Mouse (Mus musculus): ENCODE data around the gene Adora3. TPM values are rescaled to one million over a fixed set of nuclear protein-coding genes. Genes with fewer than 3 reads are reported as not detected.
A peak's percentile ranks its signal among the peaks of the same experiment; 100 is the strongest.

Gene Adora3
- polyA plus RNA-seq, 2 experiments = 0.47 to 0.49 TPM

DNA sequence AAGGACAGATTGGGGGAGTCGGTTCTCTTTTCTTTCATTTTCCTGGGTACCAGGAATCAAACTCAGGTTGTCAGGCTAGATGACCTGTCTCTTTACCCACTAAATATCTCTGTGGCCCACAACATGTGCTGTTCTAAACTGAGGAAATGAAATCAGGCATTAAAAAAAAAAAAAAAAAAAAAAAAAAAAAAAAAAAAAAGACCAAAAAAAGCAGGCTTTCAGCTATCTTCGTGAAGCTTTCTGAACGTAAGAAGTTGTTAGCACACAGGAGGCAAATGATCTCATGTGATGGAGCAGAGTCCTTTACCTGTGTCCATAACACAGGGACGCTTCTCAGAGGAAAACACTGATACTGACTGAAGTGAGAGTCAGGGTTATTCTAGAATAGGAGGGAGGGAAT lies 65.5 kb downstream of the Adora3 start:
- no peak overlapping the region for H3K27ac ChIP-seq

DNA sequence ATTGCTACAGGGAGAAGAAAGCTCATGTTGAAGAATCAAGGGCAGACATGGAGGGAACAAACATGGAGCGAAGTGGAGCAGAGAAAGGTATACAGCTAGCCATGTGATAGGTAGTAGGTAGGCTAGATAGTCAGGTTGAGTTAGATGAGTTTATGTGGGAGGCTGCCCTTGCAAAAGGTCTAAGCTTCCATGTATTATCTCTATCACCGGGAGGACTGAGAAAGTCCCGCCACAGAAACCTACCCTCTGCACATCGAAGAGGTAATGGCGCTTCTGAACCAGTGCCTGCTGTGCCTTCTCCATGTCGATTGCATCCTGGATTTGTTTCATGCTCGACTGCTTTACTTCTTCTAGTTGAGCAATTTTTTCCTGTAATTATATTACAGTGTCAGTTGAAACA lies 80.7 kb downstream of the Adora3 start:
- H3K4me1 ChIP-seq (replicated peaks; ENCODE audit: control insufficient read depth in 2 of 2, insufficient read depth in 2 of 2, low read length in 1 of 2) = no peaks in the 10 kb centered on the region; a peak in 1 of 4 replicates
- H3K9me3 ChIP-seq (ENCODE audit: control insufficient read depth, low read length) = no peaks in the 10 kb centered on the region
- H3K36me3 ChIP-seq (replicated peaks; ENCODE audit: control insufficient read depth, insufficient read depth, low read depth) = peaks cover 62% of the 10 kb centered on the region
- ATAC-seq (ENCODE audit: insufficient read depth) = no peak
- 82% methylated on average over 7 of the region's 7 CpGs for WGBS (ENCODE audit: insufficient replicate concordance)
- DNase-seq (ENCODE audit: low read depth in 3 of 3, low spot score in 3 of 3) = no peak
- H3K9ac ChIP-seq (replicated peaks) = no peak overlapping the region
- TF ChIP-seq CTCF (IDR thresholded peaks at IDR 0.05; ENCODE audit: low read depth) (no peak), EP300 (IDR thresholded peaks at IDR 0.05; ENCODE audit: low read depth) (no peak)
- no peak overlapping the region for H3K27ac ChIP-seq
- H3K27me3 ChIP-seq (ENCODE audit: control insufficient read depth, insufficient read depth, low read length) = no peaks in the 10 kb centered on the region
- no peak overlapping the region for H3K4me3 ChIP-seq (ENCODE audit: insufficient read depth in 1 of 2, low read depth in 2 of 2, low read length in 2 of 2)
- no peak overlapping the region for H3K4me2 ChIP-seq (ENCODE audit: low read depth)

More for the DNA sequence above, 65.5 kb downstream of the Adora3 start:
- H3K27me3 ChIP-seq (ENCODE audit: control insufficient read depth, insufficient read depth, low read length) = no peaks in the 10 kb centered on the region
- H3K4me1 ChIP-seq (replicated peaks; ENCODE audit: control insufficient read depth in 2 of 2, insufficient read depth in 2 of 2, low read length in 1 of 2) = peaks cover 0 to 7% of the 10 kb centered on the region in 2 experiments; a peak in 2 of 4 replicates
- no peak overlapping the region for H3K4me3 ChIP-seq (ENCODE audit: insufficient read depth in 1 of 2, low read depth in 2 of 2, low read length in 2 of 2)
- 69% methylated on average over 4 of the region's 4 CpGs for WGBS (ENCODE audit: insufficient replicate concordance)
- no peak overlapping the region for H3K9ac ChIP-seq (replicated peaks)
- DNase-seq (ENCODE audit: low read depth in 3 of 3, low spot score in 3 of 3) (no peak), ATAC-seq (ENCODE audit: insufficient read depth) (no peak)
- no peak overlapping the region for H3K4me2 ChIP-seq (ENCODE audit: low read depth)
- TF ChIP-seq EP300 (IDR thresholded peaks at IDR 0.05; ENCODE audit: low read depth) (no peak), CTCF (IDR thresholded peaks at IDR 0.05; ENCODE audit: low read depth) (no peak)
- H3K36me3 ChIP-seq (replicated peaks; ENCODE audit: control insufficient read depth, insufficient read depth, low read depth) = peaks cover 5% of the 10 kb centered on the region
- no peaks in the 10 kb centered on the region for H3K9me3 ChIP-seq (ENCODE audit: control insufficient read depth, low read length)

DNA sequence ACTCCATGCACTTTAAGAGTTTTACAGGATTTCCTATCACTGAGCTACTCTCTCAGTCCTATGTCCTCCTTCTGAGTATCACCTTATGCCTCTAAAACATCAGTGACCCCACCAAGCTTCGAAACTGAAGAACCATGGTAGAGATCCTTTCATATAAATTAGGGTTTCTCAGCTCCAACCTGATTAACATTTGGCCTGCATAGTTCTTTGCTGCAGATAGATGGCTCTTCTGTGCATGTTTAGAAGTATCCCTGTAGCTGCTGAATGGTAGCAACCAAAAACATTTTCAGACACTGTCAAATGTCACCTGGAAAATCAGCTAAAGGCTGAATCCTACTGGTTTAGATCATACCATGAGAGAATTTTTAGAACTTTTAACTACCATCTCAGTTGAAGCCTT lies 86.6 kb downstream of the Adora3 start:
- TF ChIP-seq EP300 (IDR thresholded peaks at IDR 0.05; ENCODE audit: low read depth) (no peak), CTCF (IDR thresholded peaks at IDR 0.05; ENCODE audit: low read depth) (no peak)
- DNase-seq (ENCODE audit: low read depth in 3 of 3, low spot score in 3 of 3) (no peak), ATAC-seq (ENCODE audit: insufficient read depth) (no peak)
- H3K27me3 ChIP-seq (ENCODE audit: control insufficient read depth, insufficient read depth, low read length) = no peaks in the 10 kb centered on the region
- peak overlapping the region; percentile 98 for H3K4me2 ChIP-seq (ENCODE audit: low read depth)
- H3K9ac ChIP-seq (replicated peaks) = peak overlapping the region; percentile 87
- H3K36me3 ChIP-seq (replicated peaks; ENCODE audit: control insufficient read depth, insufficient read depth, low read depth) = peaks cover 35% of the 10 kb centered on the region
- H3K27ac ChIP-seq = no peak overlapping the region
- 80% methylated on average over 1 of the region's 1 CpGs for WGBS (ENCODE audit: insufficient replicate concordance)
- peak overlapping the region in 1 of 2 experiments; percentile 83; a peak in 2 of 4 replicates for H3K4me3 ChIP-seq (ENCODE audit: insufficient read depth in 1 of 2, low read depth in 2 of 2, low read length in 2 of 2)
- no peaks in the 10 kb centered on the region for H3K9me3 ChIP-seq (ENCODE audit: control insufficient read depth, low read length)
- peaks cover 13% of the 10 kb centered on the region in 2 experiments for H3K4me1 ChIP-seq (replicated peaks; ENCODE audit: control insufficient read depth in 2 of 2, insufficient read depth in 2 of 2, low read length in 1 of 2)

DNA sequence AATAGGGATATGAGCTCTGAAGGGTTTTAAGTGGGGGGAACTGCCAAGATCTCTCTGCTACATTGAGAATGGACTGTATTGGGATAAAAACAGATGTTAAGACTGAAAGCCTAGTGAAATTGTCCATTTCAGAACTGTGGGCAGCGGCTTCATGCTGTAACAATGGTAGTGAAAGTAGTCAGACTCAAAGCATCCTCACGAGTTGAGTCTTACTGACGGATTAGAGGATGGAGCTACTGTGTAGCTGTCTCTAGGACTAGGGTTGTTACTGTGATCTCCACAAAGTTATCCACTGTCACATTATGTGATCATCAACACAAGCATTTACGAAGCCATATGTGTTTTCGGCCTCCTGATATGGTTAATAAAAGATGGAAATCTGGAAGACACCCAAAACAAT lies 87.5 kb downstream of the Adora3 start:
- ATAC-seq (ENCODE audit: insufficient read depth) = no peak
- H3K4me2 ChIP-seq (ENCODE audit: low read depth) = peak overlapping the region; percentile 98
- WGBS (ENCODE audit: insufficient replicate concordance) = 35% methylated on average over 5 of the region's 5 CpGs
- H3K27ac ChIP-seq = peak overlapping the region; percentile 46
- H3K27me3 ChIP-seq (ENCODE audit: control insufficient read depth, insufficient read depth, low read length) = no peaks in the 10 kb centered on the region
- H3K4me1 ChIP-seq (replicated peaks; ENCODE audit: control insufficient read depth in 2 of 2, insufficient read depth in 2 of 2, low read length in 1 of 2) = peaks cover 13% of the 10 kb centered on the region in 2 experiments
- H3K9ac ChIP-seq (replicated peaks) = peak overlapping the region; percentile 87
- no peaks in the 10 kb centered on the region for H3K9me3 ChIP-seq (ENCODE audit: control insufficient read depth, low read length)
- H3K36me3 ChIP-seq (replicated peaks; ENCODE audit: control insufficient read depth, insufficient read depth, low read depth) = peaks cover 35% of the 10 kb centered on the region
- H3K4me3 ChIP-seq (ENCODE audit: insufficient read depth in 1 of 2, low read depth in 2 of 2, low read length in 2 of 2) = peak overlapping the region; percentile 83 to 92
- no peak for DNase-seq (ENCODE audit: low read depth in 3 of 3, low spot score in 3 of 3)
- no peak for TF ChIP-seq CTCF (IDR thresholded peaks at IDR 0.05; ENCODE audit: low read depth)
- TF ChIP-seq EP300 (IDR thresholded peaks at IDR 0.05; ENCODE audit: low read depth) = no peak

Other genes with a start within 250 kb of the Adora3 start
- 5.6 and 8.1 TPM in 2 replicates for gene Ddx20, start 183.3 kb upstream of the Adora3 start, polyA plus RNA-seq (2012; rRNA removed)
- gene Ddx20, start 183.3 kb upstream of the Adora3 start, polyA plus RNA-seq (2014; fragmentation: Nextera tagmentation; extraction: Ambion mirVana) = 19.6 and 21.2 TPM in 2 replicates
- 0.17 and 0.25 TPM in 2 replicates for gene Inka2, start 166.3 kb upstream of the Adora3 start, polyA plus RNA-seq (2012; rRNA removed)
- gene Inka2, start 166.3 kb upstream of the Adora3 start, polyA plus RNA-seq (2014; fragmentation: Nextera tagmentation; extraction: Ambion mirVana) = 0.03 and 0.16 TPM in 2 replicates
- gene Rap1a, start 69.5 kb upstream of the Adora3 start, polyA plus RNA-seq (2012; rRNA removed) = 20.5 and 37.4 TPM in 2 replicates
- 81.3 and 86.2 TPM in 2 replicates for gene Rap1a, start 69.5 kb upstream of the Adora3 start, polyA plus RNA-seq (2014; fragmentation: Nextera tagmentation; extraction: Ambion mirVana)
- 0.08 and 0.11 TPM in 2 replicates for gene Tmigd3, start within 50 bp of the Adora3 start, polyA plus RNA-seq (2012; rRNA removed)
- gene Tmigd3, start within 50 bp of the Adora3 start, polyA plus RNA-seq (2014; fragmentation: Nextera tagmentation; extraction: Ambion mirVana) = 0.09 and 0.34 TPM in 2 replicates
- gene I830077J02Rik, start 61.8 kb downstream of the Adora3 start, polyA plus RNA-seq (2012; rRNA removed) = 3.0 and 4.1 TPM in 2 replicates
- 3.0 and 3.1 TPM in 2 replicates for gene I830077J02Rik, start 61.8 kb downstream of the Adora3 start, polyA plus RNA-seq (2014; fragmentation: Nextera tagmentation; extraction: Ambion mirVana)
- 16.8 and 21.3 TPM in 2 replicates for gene Wdr77, start 88.5 kb downstream of the Adora3 start, polyA plus RNA-seq (2012; rRNA removed)
- gene Wdr77, start 88.5 kb downstream of the Adora3 start, polyA plus RNA-seq (2014; fragmentation: Nextera tagmentation; extraction: Ambion mirVana) = 32.4 and 40.2 TPM in 2 replicates
- 93.2 and 171 TPM in 2 replicates for gene Atp5f1, start 89.2 kb downstream of the Adora3 start, polyA plus RNA-seq (2012; rRNA removed)
- gene Atp5f1, start 89.2 kb downstream of the Adora3 start, polyA plus RNA-seq (2014; fragmentation: Nextera tagmentation; extraction: Ambion mirVana) = 362 and 364 TPM in 2 replicates
- gene Ovgp1, start 102.9 kb downstream of the Adora3 start, polyA plus RNA-seq (2012; rRNA removed) = 1.0 and 1.2 TPM in 2 replicates
- gene Ovgp1, start 102.9 kb downstream of the Adora3 start, polyA plus RNA-seq (2014; fragmentation: Nextera tagmentation; extraction: Ambion mirVana) = 0.24 and 0.42 TPM in 2 replicates
- not detected in 2 replicates for gene Pifo, start 143.8 kb downstream of the Adora3 start, polyA plus RNA-seq (2012; rRNA removed)
- gene Pifo, start 143.8 kb downstream of the Adora3 start, polyA plus RNA-seq (2014; fragmentation: Nextera tagmentation; extraction: Ambion mirVana) = not detected in 2 replicates
- not detected in 2 replicates for gene Chil5, start 162.0 kb downstream of the Adora3 start, polyA plus RNA-seq (2012; rRNA removed)
- gene Chil5, start 162.0 kb downstream of the Adora3 start, polyA plus RNA-seq (2014; fragmentation: Nextera tagmentation; extraction: Ambion mirVana) = not detected in 2 replicates
- gene Chia1, start 242.4 kb downstream of the Adora3 start, polyA plus RNA-seq (2012; rRNA removed) = not detected in 2 replicates
- gene Chia1, start 242.4 kb downstream of the Adora3 start, polyA plus RNA-seq (2014; fragmentation: Nextera tagmentation; extraction: Ambion mirVana) = not detected in 2 replicates

All from liver, embryonic 14.5 days (tissue).